Mouse (Mus musculus) cerebellum, adult (tissue): ENCODE results near the gene Vmn1r225.
"Not testable (repeated sequence)": the region's sequence is repeated elsewhere in the genome, so short reads cannot be mapped to it uniquely, and the experiment has no call there.

Experiments
- ATAC-seq: cut with Nextera tagmentation; 2 replicates; pipeline ENCODE4 v1.9.2; 2017; ENCODE audit warnings: mild to moderate bottlenecking, moderate library complexity, mixed read lengths; ENCODE audit not compliant: insufficient number of reproducible peaks, low FRiP score, low TSS enrichment

Vmn1r225 gene

GRCm38 (mm10) chr17:20497858-20498257 is at the start of gene Vmn1r225:
Gene Vmn1r225 (plus strand): TSS chr17:20498158.
- no peak for ATAC-seq

- ATAC-seq, result no peak
Observed at GRCm38 (mm10) chr17:20473311-20473710, 24.6 kb upstream of the Vmn1r225 start.

GRCm38 (mm10) chr17:20481231-20481630 is 16.7 kb upstream of the Vmn1r225 start, which contains the start of gene Vmn2r108:
Gene Vmn2r108 (minus strand): TSS chr17:20481331.
- no peak for ATAC-seq

GRCm38 (mm10) chr17:20508247-20508646 is 10.3 kb downstream of the Vmn1r225 start:
- not testable (repeated sequence) for ATAC-seq
